Mouse (Mus musculus): ENCODE measurements around the gene Spata31d1b. TPM values are rescaled to one million over a fixed set of nuclear protein-coding genes. Genes with fewer than 3 reads are reported as not detected.
"Not testable (repeated sequence)": the region's sequence is repeated elsewhere in the genome, so short reads cannot be mapped to it uniquely, and the experiment has no call there.

Gene Spata31d1b
- total and polyA plus RNA-seq, 2 experiments from 2014 or later = not detected

- Histone ChIP-seq H3K9me3 (replicated peaks; ENCODE audit: control insufficient read depth, low read length) (no peaks in the 10 kb centered on the region), H3K27me3 (ENCODE audit: control insufficient read depth, insufficient read depth, low read length) (0 out of 2 replicates have a peak, but pooled peaks cover 3% of the 10 kb centered on the region), H3K4me3 (ENCODE audit: low read depth, low read length) (peak overlapping the region; percentile 6; the same call in 1 of the 2 replicates), H3K4me2 (ENCODE audit: low read depth, low read length) (peak overlapping the region; percentile 42), H3K9ac (replicated peaks; ENCODE audit: low read depth, low read length) (0 out of 2 replicates have a peak overlapping the region, but pooled peaks have one; percentile 19), H3K4me1 (ENCODE audit: control insufficient read depth, insufficient read depth) (no peaks in the 10 kb centered on the region; the same call in 1 of the 2 replicates), H3K36me3 (replicated peaks; ENCODE audit: control insufficient read depth, insufficient read depth, low read length) (no peaks in the 10 kb centered on the region), H3K27ac (ENCODE audit: low read depth) (no peak overlapping the region)
- DNase-seq (ENCODE audit: low spot score) (no peak), ATAC-seq (ENCODE audit: insufficient read depth, low read depth) (no peak)
- WGBS = 25% methylated on average over 29 of the region's 29 CpGs
- TF ChIP-seq EP300 (IDR thresholded peaks at IDR 0.05; ENCODE audit: low read depth) (no peak), CTCF (IDR thresholded peaks at IDR 0.05; ENCODE audit: low read depth) (no peak)
Observed at GRCm38 (mm10) chr13:59726139-59726867, 14.2 kb downstream of the Spata31d1b start.

DNA sequence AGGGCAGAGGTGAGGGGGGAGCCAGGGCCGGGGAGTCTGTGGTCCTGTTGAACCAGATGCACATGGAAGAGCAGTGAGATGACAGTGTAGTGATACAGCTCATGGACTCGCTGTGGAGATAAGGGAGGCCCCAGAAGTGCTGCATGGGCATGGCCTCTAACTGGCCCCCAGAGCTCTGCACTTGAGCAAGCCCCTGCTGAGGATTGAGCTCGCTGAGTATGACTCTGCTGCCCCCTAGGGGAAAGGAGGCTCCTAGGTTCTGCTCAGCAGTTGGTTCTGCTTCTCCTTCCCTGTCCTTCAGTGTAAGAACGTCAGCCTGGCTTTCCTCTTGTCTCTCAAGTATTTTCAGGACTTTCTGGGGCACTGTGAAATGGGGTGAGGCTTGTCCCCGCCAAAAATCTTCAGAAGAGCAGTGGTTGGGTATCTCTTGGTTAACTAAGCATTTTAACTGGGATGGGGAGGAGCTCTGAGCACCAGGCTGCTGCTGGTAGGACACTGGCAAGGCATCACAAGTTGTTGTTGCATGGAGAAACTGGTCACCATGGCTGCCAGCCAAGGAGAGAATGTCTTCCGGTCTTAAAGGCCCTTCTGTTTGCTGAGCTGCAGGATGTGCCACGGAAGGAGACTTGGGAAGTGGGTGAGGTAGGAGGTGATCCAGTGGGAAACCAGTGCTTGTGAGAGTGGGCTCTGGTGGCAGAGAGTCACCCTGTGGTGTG, 16.5 kb downstream of the Spata31d1b start:
- no peak overlapping the region for H3K4me2 ChIP-seq (ENCODE audit: low read depth, low read length)
- H3K36me3 ChIP-seq (replicated peaks; ENCODE audit: control insufficient read depth, insufficient read depth, low read length) = no peaks in the 10 kb centered on the region
- peak; percentile 98 for TF ChIP-seq CTCF (IDR thresholded peaks at IDR 0.05; ENCODE audit: low read depth)
- no peak for TF ChIP-seq EP300 (IDR thresholded peaks at IDR 0.05; ENCODE audit: low read depth)
- H3K4me3 ChIP-seq (ENCODE audit: low read depth, low read length) = no peak overlapping the region
- ATAC-seq (ENCODE audit: insufficient read depth, low read depth) (peak; percentile 87), DNase-seq (ENCODE audit: low spot score) (peak; percentile 89)
- 0 out of 2 replicates have a peak, but pooled peaks cover 3% of the 10 kb centered on the region for H3K27me3 ChIP-seq (ENCODE audit: control insufficient read depth, insufficient read depth, low read length)
- H3K9ac ChIP-seq (replicated peaks; ENCODE audit: low read depth, low read length) = no peak overlapping the region
- WGBS = 15% methylated on average over 7 of the region's 7 CpGs
- no peaks in the 10 kb centered on the region for H3K9me3 ChIP-seq (replicated peaks; ENCODE audit: control insufficient read depth, low read length)
- H3K4me1 ChIP-seq (ENCODE audit: control insufficient read depth, insufficient read depth) = no peaks in the 10 kb centered on the region; the same call in 1 of the 2 replicates
- H3K27ac ChIP-seq (ENCODE audit: low read depth) = no peak overlapping the region

DNA sequence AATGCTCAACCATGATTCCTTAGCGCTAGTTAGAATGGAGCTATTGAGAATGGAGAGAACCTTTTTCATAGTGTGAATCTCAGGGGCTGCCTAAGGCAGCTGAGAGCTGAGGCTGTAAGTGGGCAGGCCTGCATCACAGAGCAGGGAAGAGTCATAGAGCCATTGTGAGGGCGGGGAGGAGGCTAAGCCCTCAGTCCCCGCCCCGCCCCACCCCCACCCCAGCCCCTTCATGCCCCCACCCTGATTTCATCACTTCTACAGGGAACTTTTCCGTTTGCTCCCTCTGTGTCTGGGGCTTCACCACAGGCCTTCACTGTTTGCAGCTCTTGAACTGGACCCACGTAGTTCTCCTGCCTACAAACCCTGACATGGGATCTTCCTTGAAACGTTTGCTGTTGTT, 19.6 kb downstream of the Spata31d1b start, which contains the start of gene Spata31d1d:
Gene Spata31d1d (minus strand): TSS at position 101 of the 400 bp plus-strand sequence.
- Histone ChIP-seq H3K36me3 (replicated peaks; ENCODE audit: control insufficient read depth, insufficient read depth, low read length) (no peaks in the 10 kb centered on the region), H3K4me2 (ENCODE audit: low read depth, low read length) (no peak within 1 kb of the TSS), H3K4me3 (ENCODE audit: low read depth, low read length) (no peak within 1 kb of the TSS), H3K9me3 (replicated peaks; ENCODE audit: control insufficient read depth, low read length) (no peaks in the 10 kb centered on the region), H3K4me1 (ENCODE audit: control insufficient read depth, insufficient read depth) (no peaks in the 10 kb centered on the region), H3K27ac (ENCODE audit: low read depth) (no peak within 1 kb of the TSS), H3K27me3 (ENCODE audit: control insufficient read depth, insufficient read depth, low read length) (0 out of 2 replicates have a peak, but pooled peaks cover under 1% of the 10 kb centered on the region), H3K9ac (replicated peaks; ENCODE audit: low read depth, low read length) (no peak within 1 kb of the TSS)
- ATAC-seq (ENCODE audit: insufficient read depth, low read depth) (no peak), DNase-seq (ENCODE audit: low spot score) (no peak)
- WGBS = 37% methylated on average over 7 of the region's 7 CpGs
- TF ChIP-seq CTCF (IDR thresholded peaks at IDR 0.05; ENCODE audit: low read depth) (no peak), EP300 (IDR thresholded peaks at IDR 0.05; ENCODE audit: low read depth) (no peak)

GRCm38 (mm10) chr13:59733936-59734335, 21.9 kb downstream of the Spata31d1b start:
- WGBS = 73% methylated on average over 4 of the region's 4 CpGs
- H3K27ac ChIP-seq (ENCODE audit: low read depth) = no peak overlapping the region

GRCm38 (mm10) chr13:59734347-59734746, 22.3 kb downstream of the Spata31d1b start:
- DNase-seq (ENCODE audit: low spot score); H3K27ac ChIP-seq (ENCODE audit: low read depth); ATAC-seq (ENCODE audit: insufficient read depth, low read depth); H3K4me3 ChIP-seq (ENCODE audit: low read depth, low read length); H3K9me3 ChIP-seq (replicated peaks; ENCODE audit: control insufficient read depth, low read length); H3K9ac ChIP-seq (replicated peaks; ENCODE audit: low read depth, low read length); H3K27me3 ChIP-seq (ENCODE audit: control insufficient read depth, insufficient read depth, low read length); H3K36me3 ChIP-seq (replicated peaks; ENCODE audit: control insufficient read depth, insufficient read depth, low read length); H3K4me2 ChIP-seq (ENCODE audit: low read depth, low read length); H3K4me1 ChIP-seq (ENCODE audit: control insufficient read depth, insufficient read depth): not testable (repeated sequence)
- WGBS = 34% methylated on average over 6 of the region's 6 CpGs

More at GRCm38 (mm10) chr13:59733936-59734335, 21.9 kb downstream of the Spata31d1b start:
- DNase-seq (ENCODE audit: low spot score) (no peak), ATAC-seq (ENCODE audit: insufficient read depth, low read depth) (no peak)
- no peaks in the 10 kb centered on the region for H3K4me1 ChIP-seq (ENCODE audit: control insufficient read depth, insufficient read depth)
- no peaks in the 10 kb centered on the region for H3K36me3 ChIP-seq (replicated peaks; ENCODE audit: control insufficient read depth, insufficient read depth, low read length)
- no peaks in the 10 kb centered on the region for H3K9me3 ChIP-seq (replicated peaks; ENCODE audit: control insufficient read depth, low read length)
- no peaks in the 10 kb centered on the region for H3K27me3 ChIP-seq (ENCODE audit: control insufficient read depth, insufficient read depth, low read length)
- H3K9ac ChIP-seq (replicated peaks; ENCODE audit: low read depth, low read length) = no peak overlapping the region
- H3K4me2 ChIP-seq (ENCODE audit: low read depth, low read length) = no peak overlapping the region
- H3K4me3 ChIP-seq (ENCODE audit: low read depth, low read length) = no peak overlapping the region
- no peak for TF ChIP-seq EP300 (IDR thresholded peaks at IDR 0.05; ENCODE audit: low read depth)
- TF ChIP-seq CTCF (IDR thresholded peaks at IDR 0.05; ENCODE audit: low read depth) = no peak

Measured in heart, postnatal 0 days (tissue).